Mouse (Mus musculus) midbrain, embryonic 13.5 days (tissue): Measurements from ENCODE around the gene Nqo2. TPM values are rescaled to one million over a fixed set of nuclear protein-coding genes. Genes with fewer than 3 reads are reported as not detected.

ENCODE experiments used
- polyA plus RNA-seq: library from polyadenylated mRNA; unstranded; fragments of >200 nt; fragmentation: Nextera tagmentation; extraction: Ambion mirVana; gene quantifications from 2 replicates; pipeline ENCODE4 v1.2.1, GENCODE M21; 2015

Nqo2 gene
- polyA plus RNA-seq, 1 experiment from 2014 or later = 9.7 TPM

Other genes starting within 250 kb of the Nqo2 start
- not detected in 2 replicates for gene Serpinb6e, start 121.3 kb upstream of the Nqo2 start, polyA plus RNA-seq
- gene Serpinb6c, start 59.0 kb upstream of the Nqo2 start, polyA plus RNA-seq = not detected in 2 replicates
- 5.3 and 6.4 TPM in 2 replicates for gene Ripk1, start 37.7 kb downstream of the Nqo2 start, polyA plus RNA-seq
- 29.5 and 31.1 TPM in 2 replicates for gene Serpinb6a, start 38.1 kb downstream of the Nqo2 start, polyA plus RNA-seq
- 31.6 and 36.8 TPM in 2 replicates for gene Bphl, start 72.9 kb downstream of the Nqo2 start, polyA plus RNA-seq
- gene Tubb2a, start 113.3 kb downstream of the Nqo2 start, polyA plus RNA-seq = 1,655 and 1,711 TPM in 2 replicates
- 833 and 846 TPM in 2 replicates for gene Tubb2b, start 165.8 kb downstream of the Nqo2 start, polyA plus RNA-seq
- gene Psmg4, start 198.3 kb downstream of the Nqo2 start, polyA plus RNA-seq = 92.5 and 94.6 TPM in 2 replicates